Mouse (Mus musculus) ES-E14 (cell line): Measurements from ENCODE around the gene Vsnl1. TPM values are rescaled to one million over a fixed set of nuclear protein-coding genes. Genes with fewer than 3 reads are reported as not detected.

Source experiments
- DNase-seq: peaks from one replicate; pipeline ENCODE4 v3.0.0-alpha.2; 2013; ENCODE audit warnings: low read depth, low spot score
- H3K27ac ChIP-seq: 2 replicates; pipeline ENCODE4 v1.5.1; 2012; ENCODE audit warnings: low read depth, mild to moderate bottlenecking, low read length, moderate library complexity, mixed read lengths; ENCODE audit not compliant: poor library complexity, insufficient read depth, severe bottlenecking
- H3K36me3 ChIP-seq: 2 replicates; pipeline ENCODE4 v1.6.1; 2012; ENCODE audit warnings: mild to moderate bottlenecking, low read length, moderate library complexity, mixed read lengths; ENCODE audit not compliant: control insufficient read depth, poor library complexity, insufficient read depth, severe bottlenecking
- H3K4me1 ChIP-seq, 2 experiments: fragments of 150-350 bp in 1 of 2; sonication (generic) in 1 of 2; 2 replicates each; pipeline ENCODE4 v1.6.1; 2012; ENCODE audit warnings: low read length in 2 of 2, mild to moderate bottlenecking in 1 of 2, mixed read lengths in 1 of 2; ENCODE audit not compliant: control insufficient read depth in 2 of 2, insufficient read depth in 2 of 2, poor library complexity in 1 of 2
- H3K4me3 ChIP-seq, 2 experiments: fragments of 150-350 bp in 1 of 2; sonication (generic) in 1 of 2; 2 replicates each; pipeline ENCODE4 v1.5.1; 2012; ENCODE audit warnings: low read length in 2 of 2, low read depth in 1 of 2, mild to moderate bottlenecking in 1 of 2, mixed read lengths in 1 of 2; ENCODE audit not compliant: insufficient read depth in 1 of 2, poor library complexity in 1 of 2, severe bottlenecking in 1 of 2
- H3K9ac ChIP-seq: 2 replicates; pipeline ENCODE4 v1.6.1; 2012; ENCODE audit warnings: low read depth, mild to moderate bottlenecking, low read length, mixed read lengths; ENCODE audit not compliant: poor library complexity, insufficient read depth, severe bottlenecking
- H3K9me3 ChIP-seq: fragments of 150-350 bp; sonication (generic); 2 replicates; pipeline ENCODE4 v1.6.1; 2012; ENCODE audit warnings: low read depth, mild to moderate bottlenecking, low read length; ENCODE audit not compliant: control insufficient read depth, insufficient read depth
- CHD2 ChIP-seq: IDR thresholded peaks from 2 replicates; pipeline ENCODE4 v1.6.1; 2014; ENCODE audit warnings: mild to moderate bottlenecking, low read depth, low read length, inconsistent platforms
- HCFC1 ChIP-seq: IDR thresholded peaks from 2 replicates; pipeline ENCODE4 v1.6.1; 2012; ENCODE audit warnings: low read length, inconsistent platforms, borderline replicate concordance; ENCODE audit not compliant: insufficient read depth
- MAFK ChIP-seq: IDR thresholded peaks from 2 replicates; pipeline ENCODE4 v1.6.1; 2014; ENCODE audit warnings: mild to moderate bottlenecking, low read depth, low read length, inconsistent platforms; ENCODE audit not compliant: insufficient read depth
- ZC3H11A ChIP-seq: IDR thresholded peaks from 2 replicates; pipeline ENCODE4 v1.6.1; 2012; ENCODE audit warnings: low read depth, mild to moderate bottlenecking, inconsistent platforms, low read length, borderline replicate concordance
- ZNF384 ChIP-seq: IDR thresholded peaks from 2 replicates; pipeline ENCODE4 v1.6.1; 2012; ENCODE audit warnings: low read depth, low read length, inconsistent platforms
- in situ Hi-C, 2 experiments: fragments of 600-800 bp; cut with MboI; formaldehyde crosslinking; loops; one replicate each; pipeline ENCODE4 v1.15.1; 2025; ENCODE audit warnings: low sequenced_read_pairs in 2 of 2, inconsistent platforms in 1 of 2; ENCODE audit not compliant: unreplicated experiment in 2 of 2
- total RNA-seq: library from RNA; depleted of rRNA; stranded (reverse); fragments of 300-350 nt; gene quantifications from 2 replicates; pipeline ENCODE4 v1.2.3, GENCODE M21; 2012

The Vsnl1 gene
- total RNA-seq, 1 experiment, result not detected

DNA sequence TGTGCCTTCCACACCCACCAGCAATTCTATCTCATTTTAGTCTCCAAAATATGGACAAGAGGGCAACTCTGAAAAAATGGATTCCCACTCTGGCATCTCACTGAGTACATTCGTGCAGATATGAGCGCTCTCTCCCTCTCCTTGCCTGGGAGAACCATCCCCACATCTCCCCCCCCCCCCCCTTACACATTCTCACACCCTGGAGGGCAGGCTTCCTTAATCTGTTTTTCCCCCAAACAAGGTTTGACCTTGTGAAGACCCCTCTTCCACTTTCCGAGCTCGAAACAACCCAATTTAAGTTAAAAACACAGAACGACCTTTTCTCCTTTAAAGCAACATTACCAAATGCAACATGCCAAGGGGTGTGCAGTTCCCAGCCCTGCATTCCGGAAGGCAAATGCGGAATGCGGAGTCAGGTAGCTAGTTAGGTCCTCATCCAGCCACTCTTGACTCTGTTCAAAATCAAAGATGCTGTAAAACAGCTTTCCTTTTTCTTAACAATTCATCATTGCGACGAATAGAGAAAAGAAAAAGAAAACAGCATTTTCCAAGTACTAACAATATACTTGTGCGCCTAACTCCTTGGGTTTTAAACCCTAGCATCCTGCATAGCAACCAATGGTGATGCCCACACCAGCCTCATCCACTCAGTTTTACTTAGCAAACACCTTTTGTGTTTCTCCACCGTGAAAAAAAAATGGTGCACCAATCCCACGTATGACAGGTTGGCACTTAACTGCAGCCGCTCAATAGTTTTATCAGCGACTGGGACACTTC is 979 bp downstream of the Vsnl1 start:
- no peak overlapping the region for H3K9ac ChIP-seq
- TF ChIP-seq MAFK, result no peak
- no peak for TF ChIP-seq ZC3H11A
- no peak for TF ChIP-seq CHD2
- TF ChIP-seq ZNF384, result no peak
- no peak for TF ChIP-seq HCFC1
- peaks cover 2 to 4% of the 10 kb centered on the region in 2 experiments; a peak in 2 of 4 replicates for H3K4me1 ChIP-seq
- no peak overlapping the region for H3K27ac ChIP-seq
- no peaks in the 10 kb centered on the region for H3K36me3 ChIP-seq
- in situ Hi-C loops, result no loop called here
- DNase-seq, result no peak
- no peak overlapping the region for H3K4me3 ChIP-seq
- no peaks in the 10 kb centered on the region for H3K9me3 ChIP-seq

DNA sequence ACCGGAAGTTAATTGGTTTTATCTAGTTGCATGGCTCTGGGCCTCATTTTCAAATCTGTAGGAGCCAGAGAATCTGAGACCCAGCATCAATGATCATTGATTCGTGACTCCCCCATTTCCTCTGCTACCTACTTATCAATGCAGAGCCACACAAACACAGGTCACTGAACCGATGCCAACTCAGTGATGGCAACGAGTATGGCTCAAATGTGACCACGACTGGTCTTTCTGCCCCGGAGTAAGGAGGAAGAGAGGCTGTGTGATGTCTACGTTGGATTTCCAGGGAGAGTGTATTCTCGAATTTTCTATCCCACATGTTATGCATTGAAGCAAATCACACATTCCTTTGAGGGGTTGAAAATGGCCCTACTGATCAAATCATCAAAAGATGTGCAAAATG is 2.0 kb downstream of the Vsnl1 start:
- TF ChIP-seq CHD2 (no peak), ZC3H11A (no peak), HCFC1 (no peak), MAFK (no peak), ZNF384 (no peak)
- Histone ChIP-seq H3K9me3 (no peaks in the 10 kb centered on the region), H3K36me3 (no peaks in the 10 kb centered on the region), H3K27ac (no peak overlapping the region), H3K4me3 (no peak overlapping the region), H3K9ac (no peak overlapping the region), H3K4me1 (peaks cover 2 to 4% of the 10 kb centered on the region in 2 experiments; a peak in 2 of 4 replicates)
- in situ Hi-C loops, result no loop called here
- no peak for DNase-seq

DNA sequence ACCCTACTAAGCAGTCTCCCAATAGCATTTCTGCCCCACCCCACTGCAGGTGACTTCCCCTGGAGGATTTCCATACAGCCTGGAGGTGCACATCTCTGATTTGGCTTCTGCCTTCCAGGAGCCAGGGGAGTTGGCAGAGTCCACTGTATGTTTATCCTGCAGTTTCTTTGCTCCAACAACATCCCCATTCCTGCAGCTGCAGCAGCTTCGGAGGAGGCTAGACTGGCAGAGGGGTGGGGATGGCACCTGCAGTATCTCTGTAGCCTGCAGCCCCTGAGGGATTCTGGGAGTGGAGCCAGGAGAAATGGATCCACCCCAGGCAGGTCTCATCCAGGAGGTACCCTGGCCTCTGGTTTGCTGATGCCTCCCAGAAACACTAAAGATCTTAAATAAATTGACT is 2.7 kb downstream of the Vsnl1 start:
- Histone ChIP-seq H3K36me3 (no peaks in the 10 kb centered on the region), H3K27ac (no peak overlapping the region), H3K4me1 (peaks cover 2 to 4% of the 10 kb centered on the region in 2 experiments; a peak in 2 of 4 replicates), H3K9ac (no peak overlapping the region), H3K4me3 (no peak overlapping the region), H3K9me3 (no peaks in the 10 kb centered on the region)
- in situ Hi-C loops, result no loop called here
- no peak for TF ChIP-seq MAFK
- TF ChIP-seq ZNF384, result no peak
- no peak for TF ChIP-seq ZC3H11A
- TF ChIP-seq CHD2, result no peak
- TF ChIP-seq HCFC1, result no peak
- no peak for DNase-seq

DNA sequence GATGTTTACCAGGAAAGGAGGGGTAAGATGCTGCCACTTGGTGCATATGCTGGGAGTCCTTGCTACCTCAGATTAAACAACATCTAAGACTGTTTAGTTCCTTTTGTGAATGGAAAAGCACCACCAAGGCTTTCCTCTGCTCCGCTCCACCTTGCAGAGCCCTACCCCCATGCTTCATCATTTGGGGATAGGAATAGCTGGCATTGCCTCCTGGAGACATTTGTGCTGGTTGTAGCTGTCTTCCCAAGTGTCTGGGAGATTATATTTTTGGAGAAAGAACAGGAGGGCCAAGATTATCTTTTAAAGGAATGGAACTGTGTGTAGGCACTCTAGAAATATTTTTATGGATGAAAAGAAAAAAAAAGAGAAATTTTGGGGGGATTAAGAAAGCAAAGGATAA is 3.3 kb downstream of the Vsnl1 start:
- TF ChIP-seq ZC3H11A, result no peak
- no peaks in the 10 kb centered on the region for H3K9me3 ChIP-seq
- in situ Hi-C loops, result no loop called here
- no peak for DNase-seq
- no peak overlapping the region for H3K4me3 ChIP-seq
- H3K27ac ChIP-seq, result no peak overlapping the region
- H3K36me3 ChIP-seq, result no peaks in the 10 kb centered on the region
- peaks cover 2 to 4% of the 10 kb centered on the region in 2 experiments; a peak in 2 of 4 replicates for H3K4me1 ChIP-seq
- no peak overlapping the region for H3K9ac ChIP-seq

DNA sequence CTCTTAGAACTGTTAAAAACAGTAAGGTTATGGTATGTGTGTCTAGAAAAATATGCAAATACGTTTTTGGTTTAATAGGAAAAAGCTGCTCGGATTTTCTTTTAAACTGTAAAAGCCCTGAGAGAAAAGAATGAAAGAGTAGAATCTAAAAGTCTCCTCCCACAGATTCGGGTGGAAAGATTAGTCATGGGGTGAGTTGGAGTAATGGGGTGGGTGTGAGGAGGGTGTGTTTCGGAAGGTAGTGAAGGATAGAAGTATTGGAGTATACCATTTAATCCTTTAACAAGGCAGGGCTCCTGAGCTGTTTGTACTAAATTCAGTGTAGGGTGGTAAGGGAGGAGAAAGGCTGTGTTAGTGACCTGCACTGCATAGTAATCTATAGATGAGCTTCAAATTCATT is 9.0 kb downstream of the Vsnl1 start:
- in situ Hi-C loops, result no loop called here

More for the DNA sequence above, 9.0 kb downstream of the Vsnl1 start:
- TF ChIP-seq CHD2, result no peak
- TF ChIP-seq ZNF384, result no peak
- TF ChIP-seq MAFK, result no peak
- TF ChIP-seq HCFC1, result no peak
- no peak for TF ChIP-seq ZC3H11A
- Histone ChIP-seq H3K4me3 (no peak overlapping the region), H3K9ac (no peak overlapping the region), H3K36me3 (no peaks in the 10 kb centered on the region), H3K9me3 (no peaks in the 10 kb centered on the region), H3K27ac (no peak overlapping the region), H3K4me1 (no peaks in the 10 kb centered on the region)
- DNase-seq, result no peak
